Mouse (Mus musculus) NIH3T3 (cell line): ENCODE results near the gene Cd70.
"Not testable (repeated sequence)": the region's sequence is repeated elsewhere in the genome, so short reads cannot be mapped to it uniquely, and the experiment has no call there.

Experiments used
- DNase-seq: peaks from one replicate; pipeline ENCODE4 v3.0.0-alpha.2; 2012; ENCODE audit warnings: low read depth

Gene Cd70

DNA sequence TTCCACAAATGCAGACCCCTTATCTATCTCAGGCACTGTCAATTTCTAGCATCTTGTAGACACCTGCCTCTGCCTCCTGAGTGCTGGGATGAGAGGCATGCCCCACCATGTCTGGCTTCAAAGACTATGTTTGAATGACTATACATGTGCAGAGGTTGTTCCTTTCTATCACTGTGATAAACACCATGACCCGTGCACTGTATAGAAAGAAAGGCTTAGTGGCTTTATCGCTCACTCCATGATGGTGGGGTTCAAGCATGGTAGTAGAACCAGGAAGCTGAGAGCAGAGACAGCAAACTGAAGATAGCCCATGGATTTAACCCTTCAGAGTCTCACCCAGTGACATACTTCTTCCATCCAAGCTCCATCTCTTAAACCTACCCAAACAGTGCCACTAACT lies 14.9 kb downstream of the Cd70 start:
- no peak for DNase-seq

DNA sequence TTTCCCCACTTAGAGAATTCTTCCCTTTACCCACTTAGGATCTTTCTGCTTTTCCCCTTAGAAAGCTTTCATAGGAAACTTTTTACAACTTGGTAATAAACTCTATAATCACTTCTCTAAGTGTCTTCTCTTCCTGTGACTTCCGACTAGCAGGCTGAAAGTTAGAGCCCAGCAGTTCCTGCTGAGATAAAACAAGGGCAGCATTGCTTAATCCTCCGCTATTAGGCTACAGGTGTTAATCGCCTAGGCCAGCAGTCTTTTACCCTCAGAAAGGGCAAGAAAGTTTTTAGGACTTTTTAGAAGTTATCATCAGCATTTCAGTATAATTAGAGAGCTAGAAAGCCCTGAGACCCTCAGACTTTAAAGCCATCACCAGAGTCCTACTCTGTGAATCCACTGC lies 15.6 kb downstream of the Cd70 start:
- DNase-seq = not testable (repeated sequence)

- no peak for DNase-seq
Observed at GRCm38 (mm10) chr17:57131793-57132192, 17.8 kb downstream of the Cd70 start.

DNA sequence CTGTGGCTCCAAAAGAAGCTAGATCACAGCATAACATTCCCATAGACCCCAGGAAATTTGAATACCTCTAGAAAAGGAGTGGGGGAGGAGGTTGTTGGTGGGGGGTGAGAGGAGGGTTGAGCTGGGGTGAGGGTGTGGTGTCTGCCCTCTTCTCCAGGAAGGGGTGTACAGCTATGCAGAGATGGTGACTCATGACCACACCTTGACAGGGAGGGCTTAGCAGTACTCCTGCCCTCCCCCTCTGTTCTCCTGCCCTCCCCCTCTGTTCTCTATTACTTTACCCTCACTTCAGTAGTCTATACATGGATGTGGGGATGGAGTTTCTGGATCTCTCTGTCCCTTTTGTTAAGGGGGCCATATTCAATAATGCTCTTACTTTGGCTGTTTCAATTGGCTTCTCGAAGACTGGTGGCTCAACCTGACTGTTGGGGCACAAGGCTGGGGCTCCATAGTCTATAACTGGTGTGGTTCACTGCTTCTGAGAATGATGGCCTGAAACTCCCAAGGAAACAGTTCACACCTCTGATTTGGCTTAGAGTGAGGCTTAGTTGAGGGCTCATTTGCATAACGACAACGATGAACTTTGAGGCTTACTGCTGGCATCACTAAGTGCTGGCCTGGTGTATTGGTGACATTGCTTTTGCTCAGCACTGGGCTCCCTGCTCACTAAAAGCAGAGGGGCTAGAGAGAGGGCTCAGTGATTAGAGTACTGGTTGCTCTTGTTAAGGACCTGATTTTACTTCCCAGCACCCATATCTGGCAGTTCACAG lies 23.5 kb downstream of the Cd70 start:
- DNase-seq = no peak

DNA sequence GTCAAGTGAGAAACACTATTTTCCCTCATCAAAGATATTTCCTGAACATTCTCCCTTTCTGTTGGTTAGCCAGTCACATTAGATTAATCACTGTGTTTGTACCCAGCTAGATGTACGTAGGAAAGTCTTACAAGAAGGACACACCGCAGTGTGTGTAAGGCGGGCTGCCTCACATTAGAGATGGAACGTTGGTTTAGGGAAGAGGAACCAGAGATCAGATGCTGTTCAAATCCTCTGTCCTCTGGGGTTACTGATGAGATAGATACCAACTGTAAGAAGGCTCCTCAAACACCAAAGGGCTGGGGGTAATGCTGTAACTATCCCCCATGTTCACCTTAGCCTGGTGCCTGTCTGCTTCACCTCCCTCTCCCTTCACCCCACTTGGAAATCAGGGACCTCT lies 24.8 kb downstream of the Cd70 start:
- DNase-seq = no peak

GRCm38 (mm10) chr17:57123192-57124118 lies 26.1 kb downstream of the Cd70 start:
- no peak for DNase-seq

GRCm38 (mm10) chr17:57121856-57122255 lies 27.7 kb downstream of the Cd70 start:
- no peak for DNase-seq

DNA sequence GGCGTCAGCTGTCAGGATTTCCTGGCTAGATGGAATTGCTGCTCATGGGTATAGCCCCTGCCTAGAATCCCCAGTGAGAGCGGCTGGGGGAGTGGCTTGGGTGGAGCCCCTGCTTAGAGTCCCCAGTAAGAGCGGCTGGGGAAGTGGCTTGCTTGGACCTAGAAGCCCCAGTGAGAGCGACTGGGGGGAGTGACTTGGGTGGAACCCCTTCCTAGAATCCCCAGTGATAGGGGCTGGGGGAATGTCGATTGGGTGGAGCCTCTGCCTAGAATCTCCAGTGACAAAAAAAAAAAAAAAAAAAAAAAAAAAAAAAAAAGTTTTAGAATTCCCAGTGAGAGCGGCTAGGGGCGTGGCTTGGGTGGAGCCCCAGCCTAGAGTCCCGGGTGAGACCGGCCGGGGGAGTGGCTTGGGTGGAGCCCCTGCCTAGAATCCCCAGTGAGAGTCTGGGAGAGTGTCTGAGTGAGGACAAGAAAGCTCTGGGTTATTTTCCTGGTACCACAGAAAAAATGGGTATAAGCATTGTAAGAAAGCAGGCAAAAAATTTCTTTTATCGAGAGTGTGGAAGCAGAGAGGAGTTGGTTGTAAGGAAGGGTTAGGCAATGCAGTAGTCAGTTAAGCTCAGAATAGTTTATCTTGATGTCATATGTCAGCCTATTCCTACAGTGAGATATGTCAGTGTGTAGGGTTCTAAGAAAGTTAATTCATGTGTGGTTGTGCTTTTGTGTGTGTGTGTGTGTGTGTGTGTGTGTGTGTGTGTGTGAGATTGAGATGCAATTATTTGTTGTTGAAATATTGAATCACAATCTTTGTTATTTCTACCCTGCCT lies 30.8 kb downstream of the Cd70 start:
- DNase-seq = no peak

DNA sequence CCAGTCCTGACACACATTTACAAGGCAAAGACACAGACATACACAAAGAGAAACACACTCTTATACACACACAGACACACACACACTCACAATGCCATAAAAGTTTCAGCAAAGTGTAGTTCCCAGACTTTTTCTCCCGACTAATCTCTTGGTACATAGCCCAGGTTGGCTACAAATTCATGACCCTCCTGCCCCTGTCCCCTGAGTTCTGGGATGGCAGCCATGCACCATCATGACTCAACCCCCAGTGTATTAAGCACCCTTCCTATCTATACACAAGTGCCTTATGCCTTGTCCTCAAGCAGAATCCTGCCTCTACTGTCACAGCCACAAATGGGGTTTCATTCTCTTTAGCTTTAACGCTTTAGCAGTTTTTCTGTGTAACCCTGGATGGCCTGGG lies 32.8 kb downstream of the Cd70 start:
- DNase-seq = no peak

DNA sequence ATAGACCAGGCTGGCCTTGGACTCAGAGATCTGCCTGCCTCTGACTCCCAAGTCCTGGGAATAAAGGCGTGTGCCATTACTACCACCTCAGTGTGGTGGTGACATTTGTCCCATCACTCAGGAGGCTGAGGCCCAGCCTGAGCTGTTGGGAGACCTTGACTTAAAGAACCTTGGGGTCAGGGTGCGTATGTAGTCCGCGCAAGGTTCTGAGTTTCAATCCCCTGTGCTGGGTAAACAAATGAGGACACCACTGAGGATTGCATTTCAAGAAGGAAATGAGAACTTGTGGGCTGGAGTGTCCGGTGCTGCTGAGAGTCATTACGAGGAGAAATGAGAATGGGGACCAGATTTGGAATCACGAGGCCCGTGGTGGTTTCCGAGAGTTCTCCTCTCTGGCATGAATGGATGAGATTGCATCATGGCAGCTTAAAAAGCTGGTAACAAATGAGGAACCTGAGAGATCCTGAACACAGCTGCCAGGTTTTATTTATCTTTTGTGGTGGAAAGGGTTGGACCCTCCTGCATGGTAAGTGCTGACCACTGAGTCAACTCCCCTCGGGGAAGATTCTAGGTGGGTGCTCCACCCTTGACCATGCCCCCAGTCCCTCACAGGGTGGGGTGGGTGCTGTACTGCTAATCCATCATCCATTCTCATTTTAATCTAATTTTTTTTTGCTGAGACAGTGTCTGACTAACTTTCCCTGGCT lies 36.7 kb downstream of the Cd70 start:
- DNase-seq = peak; percentile 27

GRCm38 (mm10) chr17:57110005-57110404 lies 39.6 kb downstream of the Cd70 start:
- no peak for DNase-seq

DNA sequence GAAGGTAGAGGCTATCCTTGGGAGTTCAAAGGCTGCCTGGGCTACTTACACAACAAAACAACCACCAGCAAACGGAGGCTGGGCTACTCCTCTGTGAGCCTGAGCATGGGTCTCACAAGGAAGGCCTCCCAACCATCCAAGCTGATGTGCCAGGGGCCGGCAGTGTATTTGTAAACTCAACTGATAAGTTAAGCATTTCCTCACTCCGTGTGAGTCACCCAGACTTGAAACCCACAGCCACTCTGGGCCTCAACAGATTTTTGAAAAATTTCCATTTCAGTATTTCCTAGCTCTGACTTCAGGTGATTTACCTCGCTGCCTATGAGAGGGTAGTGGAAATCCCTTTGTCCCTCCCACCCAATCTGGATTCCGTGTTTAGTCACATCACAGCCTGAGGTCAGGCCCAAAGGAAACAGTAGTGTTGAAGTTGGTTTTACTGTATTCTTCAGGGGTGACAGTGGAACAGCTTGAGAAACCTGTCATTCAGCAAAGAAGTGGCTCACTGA lies 40.9 kb downstream of the Cd70 start:
- DNase-seq = peak; percentile 82

DNA sequence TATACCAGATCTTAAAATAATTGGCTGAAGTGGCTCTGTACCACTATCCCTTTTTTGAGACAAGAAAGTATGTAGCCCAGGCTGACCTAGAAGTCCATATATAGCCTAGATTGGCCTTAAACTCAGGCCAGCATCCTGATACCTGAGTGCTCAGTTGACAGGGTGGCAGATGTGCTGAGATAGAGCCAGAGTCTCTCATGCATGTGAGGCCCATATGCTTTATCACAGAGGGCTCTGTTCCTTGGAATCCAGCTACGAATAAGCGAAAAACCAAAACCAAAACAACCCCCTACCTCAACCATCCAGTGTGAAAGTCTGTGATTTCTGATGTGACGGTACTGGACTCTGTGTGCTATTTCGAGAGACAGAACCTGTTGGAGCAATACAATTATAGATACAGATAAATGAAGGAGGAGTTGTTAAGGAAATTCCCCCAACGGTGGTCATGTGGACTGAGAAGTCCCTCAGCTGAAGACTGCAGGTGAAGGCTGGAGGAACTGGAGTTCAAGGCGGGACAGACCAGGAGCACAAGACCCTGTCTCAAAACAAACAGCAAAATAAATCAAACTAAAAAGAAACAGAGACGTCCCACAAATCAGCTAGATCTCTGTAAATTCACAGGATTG lies 41.4 kb downstream of the Cd70 start:
- DNase-seq = no peak

DNA sequence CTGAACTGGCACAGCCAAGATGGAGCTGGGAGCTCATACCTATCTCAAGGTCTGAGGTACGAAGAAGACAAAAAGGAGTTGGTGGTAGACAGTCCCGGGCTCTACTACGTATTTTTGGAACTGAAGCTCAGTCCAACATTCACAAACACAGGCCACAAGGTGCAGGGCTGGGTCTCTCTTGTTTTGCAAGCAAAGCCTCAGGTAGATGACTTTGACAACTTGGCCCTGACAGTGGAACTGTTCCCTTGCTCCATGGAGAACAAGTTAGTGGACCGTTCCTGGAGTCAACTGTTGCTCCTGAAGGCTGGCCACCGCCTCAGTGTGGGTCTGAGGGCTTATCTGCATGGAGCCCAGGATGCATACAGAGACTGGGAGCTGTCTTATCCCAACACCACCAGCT lies 42.5 kb downstream of the Cd70 start:
- DNase-seq = no peak

DNA sequence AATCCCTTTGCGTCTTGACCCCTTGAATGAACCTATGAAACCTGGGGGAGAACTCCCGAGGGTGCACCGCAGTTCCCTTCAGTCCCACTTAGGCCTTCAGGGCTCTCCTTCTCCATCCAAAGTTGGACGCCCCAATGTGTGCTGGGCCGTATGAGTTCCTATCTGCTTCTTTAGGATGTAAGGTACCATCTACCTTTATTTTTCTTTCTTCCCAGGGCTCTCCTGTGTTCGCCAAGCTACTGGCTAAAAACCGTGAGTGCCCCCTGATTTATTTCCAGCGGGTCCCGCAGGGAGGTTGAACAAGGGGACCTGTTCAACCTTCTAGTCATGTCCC lies 43.6 kb downstream of the Cd70 start:
- no peak for DNase-seq

DNA sequence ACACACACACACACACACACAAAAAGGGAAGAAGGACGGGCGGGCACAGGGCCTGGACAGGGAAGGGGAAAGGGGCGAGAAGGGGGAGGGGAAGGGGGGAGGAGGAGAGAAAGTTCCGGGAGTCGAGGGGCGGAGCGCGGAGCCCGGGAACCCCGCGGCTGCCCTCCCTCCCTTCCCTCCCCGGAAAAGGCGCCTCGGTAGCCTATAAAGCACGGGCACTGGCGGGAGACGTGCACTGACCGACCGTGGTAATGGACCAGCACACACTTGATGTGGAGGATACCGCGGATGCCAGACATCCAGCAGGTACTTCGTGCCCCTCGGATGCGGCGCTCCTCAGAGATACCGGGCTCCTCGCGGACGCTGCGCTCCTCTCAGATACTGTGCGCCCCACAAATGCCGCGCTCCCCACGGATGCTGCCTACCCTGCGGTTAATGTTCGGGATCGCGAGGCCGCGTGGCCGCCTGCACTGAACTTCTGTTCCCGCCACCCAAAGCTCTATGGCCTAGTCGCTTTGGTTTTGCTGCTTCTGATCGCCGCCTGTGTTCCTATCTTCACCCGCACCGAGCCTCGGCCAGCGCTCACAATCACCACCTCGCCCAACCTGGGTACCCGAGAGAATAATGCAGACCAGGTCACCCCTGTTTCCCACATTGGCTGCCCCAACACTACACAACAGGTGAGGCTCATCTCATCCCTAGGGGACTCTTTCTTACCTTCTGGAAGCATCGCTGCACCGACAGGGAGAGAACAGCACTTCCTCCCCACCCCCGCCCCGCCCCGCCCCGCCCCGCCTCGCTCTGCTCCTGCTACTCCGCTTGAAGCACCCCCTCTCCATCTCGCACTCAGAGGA lies 44.2 kb downstream of the Cd70 start, which contains the start of gene Tnfsf9:
Tnfsf9 (plus strand) TSS at position 145 of the 854 bp plus-strand sequence.
- peak; percentile 90 for DNase-seq

DNA sequence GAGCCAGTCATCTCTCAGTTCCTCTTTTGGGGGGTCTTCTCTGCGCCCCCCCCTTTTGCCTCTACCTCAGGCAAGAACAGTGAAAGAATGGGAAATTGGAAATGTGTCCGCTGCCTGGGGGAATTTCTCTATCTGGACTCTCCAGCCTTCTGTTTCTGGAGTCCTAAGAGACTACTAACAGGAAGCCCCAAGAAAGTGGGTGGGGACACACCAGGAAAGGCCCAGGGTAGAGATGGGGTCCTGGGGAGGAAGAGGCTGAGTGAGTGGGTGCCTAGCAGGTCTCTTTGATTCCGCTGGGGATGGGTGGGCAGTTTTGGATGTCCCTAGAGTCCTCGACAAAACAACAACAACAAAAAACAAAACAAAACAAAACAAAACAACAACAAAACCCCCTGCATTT lies 45.1 kb downstream of the Cd70 start:
- DNase-seq = peak; percentile 45

- peak; percentile 63 for DNase-seq
Observed at GRCm38 (mm10) chr17:57102276-57102675, 47.3 kb downstream of the Cd70 start.

- DNase-seq = no peak
Observed at GRCm38 (mm10) chr17:57099629-57100325, 49.8 kb downstream of the Cd70 start.
